Mouse (Mus musculus) frontal cortex, adult (tissue): ENCODE measurements around the gene Pgk1.

Source experiments
- ATAC-seq: cut with Nextera tagmentation; 2 replicates; pipeline ENCODE4 v1.9.2; 2017; ENCODE audit warnings: mild to moderate bottlenecking, moderate library complexity, mixed read lengths; ENCODE audit not compliant: low TSS enrichment

Gene Pgk1

DNA sequence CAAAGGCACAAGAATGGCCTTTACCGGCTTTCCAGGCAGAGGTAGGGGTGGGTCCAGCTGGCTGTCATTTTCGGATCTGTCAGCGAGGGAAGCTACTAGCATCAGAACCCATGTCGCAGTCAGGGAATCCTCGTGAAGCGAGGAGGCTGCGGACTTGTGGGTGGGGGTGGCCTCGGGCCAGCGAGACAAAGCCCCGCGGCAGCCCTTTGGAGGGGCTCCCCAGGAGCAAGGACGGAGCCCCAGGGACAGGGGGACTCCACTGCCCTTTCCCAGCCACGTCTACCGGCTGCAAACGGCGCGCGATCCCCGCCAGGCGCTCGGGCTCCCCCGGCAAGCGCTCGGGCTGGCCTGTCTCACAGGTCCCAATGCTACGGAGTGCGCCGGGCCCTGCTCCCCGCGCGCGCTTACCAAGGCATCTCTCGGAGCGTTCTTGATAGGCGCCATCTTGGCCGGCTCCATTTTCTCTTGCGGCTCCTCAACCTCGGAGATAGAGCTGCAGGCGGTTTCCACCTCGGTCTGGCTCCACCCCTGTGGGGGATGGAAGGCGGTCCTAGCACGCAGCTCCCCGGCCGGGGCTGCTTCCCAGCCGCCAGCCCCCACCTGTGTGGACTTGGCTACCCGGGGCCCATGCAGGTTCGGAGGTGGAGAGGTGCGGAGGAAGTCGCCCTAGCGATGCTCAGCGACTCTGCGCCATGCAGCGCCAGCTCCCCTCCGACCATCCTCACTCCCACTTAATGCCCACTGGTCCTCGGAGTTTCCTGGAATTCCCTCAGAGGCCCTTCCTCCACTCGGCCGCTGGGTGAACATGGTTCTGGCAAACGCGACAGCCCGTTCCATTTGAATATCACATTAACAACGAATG, 32.5 kb downstream of the Pgk1 start:
- ATAC-seq, result peak; percentile 97

DNA sequence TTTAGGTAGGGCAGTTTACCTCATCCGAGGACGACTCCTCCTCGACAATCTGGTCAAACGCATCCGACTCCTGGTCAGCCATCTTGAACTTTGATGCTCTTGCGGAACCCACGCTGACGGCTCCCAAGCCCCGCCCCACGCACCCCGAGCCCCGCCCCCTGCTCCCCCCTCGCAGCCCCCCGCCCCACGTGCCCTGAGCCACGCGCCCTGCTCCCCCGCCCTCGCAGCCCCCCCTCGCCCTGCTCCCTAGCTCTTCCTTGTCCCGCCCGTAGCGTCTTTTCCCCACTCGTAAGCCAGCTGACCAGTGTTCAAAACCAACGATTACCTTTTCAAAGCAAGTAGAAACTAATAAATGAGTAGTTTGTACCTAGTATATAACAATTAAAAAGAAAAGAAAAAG, 34.2 kb downstream of the Pgk1 start, which contains the start of gene Taf9b:
TSS of gene Taf9b (minus strand) at position 101 of the 400 bp plus-strand sequence.
- no peak for ATAC-seq
